Mouse (Mus musculus) hindbrain, embryonic 14.5 days (tissue): ENCODE measurements around the gene Capn9. TPM values are rescaled to one million over a fixed set of nuclear protein-coding genes. Genes with fewer than 3 reads are reported as not detected.

Experiments
- ATAC-seq: fragments of 200-750 bp; cut with Nextera tagmentation; 2 replicates; pipeline ENCODE4 v1.8.0; 2017; ENCODE audit warnings: moderate number of reproducible peaks, mild to moderate bottlenecking, moderate TSS enrichment, moderate library complexity; ENCODE audit not compliant: low FRiP score
- DNase-seq: peaks from one replicate; pipeline ENCODE4 v3.0.0-alpha.2; 2015; ENCODE audit warnings: low spot score
- H3K27ac ChIP-seq: fragments of 300-500 bp; sonication (generic); 2 replicates; pipeline ENCODE4 v1.5.1; 2014; ENCODE audit warnings: mild to moderate bottlenecking, moderate library complexity
- H3K27me3 ChIP-seq: fragments of 300-500 bp; sonication (generic); 2 replicates; pipeline ENCODE4 v1.6.1; 2014; ENCODE audit warnings: mild to moderate bottlenecking, low read length, mixed read lengths; ENCODE audit not compliant: control insufficient read depth, insufficient read depth
- H3K36me3 ChIP-seq: fragments of 300-500 bp; sonication (generic); replicated peaks from 2 replicates; pipeline ENCODE4 v1.6.1; 2014; ENCODE audit not compliant: control insufficient read depth, insufficient read depth
- H3K4me1 ChIP-seq: fragments of 300-500 bp; sonication (generic); replicated peaks from 2 replicates; pipeline ENCODE4 v1.6.1; 2014; ENCODE audit warnings: antibody characterized with exemption, low read length, mixed read lengths; ENCODE audit not compliant: control insufficient read depth, insufficient read depth
- H3K4me2 ChIP-seq: fragments of 300-500 bp; sonication (generic); replicated peaks from 2 replicates; pipeline ENCODE4 v1.6.1; 2014; ENCODE audit warnings: mild to moderate bottlenecking, moderate library complexity
- H3K4me3 ChIP-seq: fragments of 300-500 bp; sonication (generic); replicated peaks from 2 replicates; pipeline ENCODE4 v1.5.1; 2014; ENCODE audit warnings: mild to moderate bottlenecking, low read length
- H3K9ac ChIP-seq: fragments of 300-500 bp; sonication (generic); 2 replicates; pipeline ENCODE4 v1.6.1; 2014
- H3K9me3 ChIP-seq: fragments of 300-500 bp; sonication (generic); 2 replicates; pipeline ENCODE4 v1.6.1; 2016; ENCODE audit warnings: low read length; ENCODE audit not compliant: control insufficient read depth
- WGBS: fragments of 180-500 bp; shearing (Covaris S2); extraction: QIAGEN DNeasy Blood & Tissue Kit; methylation state at CpG from one replicate; pipeline ENCODE4 v1.1.7; 2014; 5-methylcytosine and 5-hydroxymethylcytosine counted together
- polyA plus RNA-seq: library from polyadenylated mRNA; unstranded; fragments of >200 nt; fragmentation: Nextera tagmentation; extraction: Ambion mirVana; gene quantifications from 2 replicates; pipeline ENCODE4 v1.2.1, GENCODE M21; 2014

The Capn9 gene
- polyA plus RNA-seq, 1 experiment from 2014 or later: 0.11 TPM

- Histone ChIP-seq H3K27me3 (no peaks in the 10 kb centered on the region), H3K4me2 (no peak overlapping the region), H3K4me3 (no peak overlapping the region), H3K27ac (no peak overlapping the region), H3K36me3 (no peaks in the 10 kb centered on the region), H3K9me3 (no peaks in the 10 kb centered on the region), H3K9ac (no peak overlapping the region), H3K4me1 (no peaks in the 10 kb centered on the region)
- WGBS: 79% methylated on average over 2 of the region's 2 CpGs
- ATAC-seq (no peak), DNase-seq (no peak)
Measured at GRCm38 (mm10) chr8:124586556-124586955, 10.6 kb downstream of the Capn9 start.

GRCm38 (mm10) chr8:124589393-124589792 is 13.5 kb downstream of the Capn9 start:
- no peak overlapping the region for H3K4me2 ChIP-seq
- no peak overlapping the region for H3K9ac ChIP-seq
- H3K9me3 ChIP-seq: no peaks in the 10 kb centered on the region
- DNase-seq (no peak), ATAC-seq (no peak)
- no peaks in the 10 kb centered on the region for H3K27me3 ChIP-seq
- no peak overlapping the region for H3K4me3 ChIP-seq
- 88% methylated on average over 4 of the region's 4 CpGs for WGBS
- no peaks in the 10 kb centered on the region for H3K4me1 ChIP-seq
- H3K27ac ChIP-seq: no peak overlapping the region
- H3K36me3 ChIP-seq: no peaks in the 10 kb centered on the region

DNA sequence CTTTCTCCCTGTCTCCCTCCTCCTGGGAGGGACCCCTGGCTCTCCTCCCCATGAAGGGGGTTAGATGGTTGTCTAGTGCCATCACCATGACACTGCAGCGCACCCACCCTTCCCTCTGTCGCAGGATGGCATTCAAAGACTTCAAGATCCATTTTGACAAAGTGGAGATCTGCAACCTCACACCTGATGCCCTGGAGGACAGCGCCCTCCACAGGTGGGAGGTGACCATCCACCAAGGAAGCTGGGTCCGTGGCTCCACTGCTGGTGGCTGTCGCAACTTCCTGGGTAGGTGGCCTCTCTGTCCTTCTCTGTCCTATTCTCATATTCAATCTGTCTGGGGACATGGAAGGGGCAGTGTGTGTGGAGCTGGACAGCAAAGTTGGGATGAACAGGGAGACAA is 28.2 kb downstream of the Capn9 start:
- H3K4me3 ChIP-seq: no peak overlapping the region
- no peaks in the 10 kb centered on the region for H3K27me3 ChIP-seq
- no peaks in the 10 kb centered on the region for H3K9me3 ChIP-seq
- H3K9ac ChIP-seq: no peak overlapping the region
- no peak for DNase-seq
- no peak for ATAC-seq
- no peak overlapping the region for H3K27ac ChIP-seq
- H3K36me3 ChIP-seq: no peaks in the 10 kb centered on the region
- WGBS: 78% methylated on average over 5 of the region's 5 CpGs
- H3K4me1 ChIP-seq: no peaks in the 10 kb centered on the region
- no peak overlapping the region for H3K4me2 ChIP-seq

GRCm38 (mm10) chr8:124608239-124608971 is 32.5 kb downstream of the Capn9 start:
- Histone ChIP-seq H3K4me1 (no peaks in the 10 kb centered on the region), H3K36me3 (no peaks in the 10 kb centered on the region), H3K27ac (no peak overlapping the region), H3K4me2 (no peak overlapping the region), H3K9me3 (no peaks in the 10 kb centered on the region), H3K27me3 (no peaks in the 10 kb centered on the region), H3K9ac (no peak overlapping the region), H3K4me3 (no peak overlapping the region)
- WGBS: 77% methylated on average over 13 of the region's 13 CpGs
- ATAC-seq (no peak), DNase-seq (no peak)

- Histone ChIP-seq H3K9ac (no peak overlapping the region), H3K4me3 (no peak overlapping the region), H3K4me1 (no peaks in the 10 kb centered on the region), H3K36me3 (no peaks in the 10 kb centered on the region), H3K27ac (no peak overlapping the region), H3K9me3 (no peaks in the 10 kb centered on the region), H3K27me3 (no peaks in the 10 kb centered on the region), H3K4me2 (no peak overlapping the region)
- 82% methylated on average over 9 of the region's 9 CpGs for WGBS
- DNase-seq (no peak), ATAC-seq (no peak)
Measured at GRCm38 (mm10) chr8:124608972-124609353, 33.1 kb downstream of the Capn9 start.

DNA sequence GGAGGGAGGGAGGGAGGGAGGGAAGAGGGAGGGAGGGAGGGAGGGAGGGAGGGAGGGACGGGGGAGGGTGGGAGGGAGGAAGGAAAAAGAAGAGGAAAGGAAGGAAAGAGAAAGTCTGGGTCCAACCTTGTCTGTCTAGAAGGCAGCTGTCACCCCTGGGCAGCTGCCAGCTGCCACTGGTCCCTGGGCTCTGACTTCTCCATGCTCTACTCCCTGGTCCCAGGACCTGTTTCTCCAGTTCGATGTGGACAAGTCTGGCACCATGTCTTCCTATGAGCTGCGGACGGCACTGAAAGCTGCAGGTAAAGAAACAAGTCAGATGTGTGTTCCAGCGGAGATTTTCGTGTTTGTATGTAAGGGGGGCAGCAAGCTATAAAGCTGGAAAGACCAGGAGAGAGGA is 38.4 kb downstream of the Capn9 start:
- no peak overlapping the region for H3K4me3 ChIP-seq
- H3K4me2 ChIP-seq: no peak overlapping the region
- no peaks in the 10 kb centered on the region for H3K9me3 ChIP-seq
- H3K9ac ChIP-seq: no peak overlapping the region
- 86% methylated on average over 6 of the region's 6 CpGs for WGBS
- H3K27me3 ChIP-seq: 0 out of 2 replicates have a peak, but pooled peaks cover 8% of the 10 kb centered on the region
- DNase-seq (no peak), ATAC-seq (no peak)
- no peaks in the 10 kb centered on the region for H3K36me3 ChIP-seq
- no peak overlapping the region for H3K27ac ChIP-seq
- H3K4me1 ChIP-seq: no peaks in the 10 kb centered on the region

GRCm38 (mm10) chr8:124617266-124617869 is 41.5 kb downstream of the Capn9 start:
- Histone ChIP-seq H3K4me3 (peak overlapping the region; percentile 28), H3K9me3 (no peaks in the 10 kb centered on the region), H3K4me1 (0 out of 2 replicates have a peak, but pooled peaks cover 3% of the 10 kb centered on the region), H3K9ac (peak overlapping the region; percentile 26), H3K4me2 (peak overlapping the region; percentile 58), H3K27me3 (0 out of 2 replicates have a peak, but pooled peaks cover 8% of the 10 kb centered on the region), H3K36me3 (no peaks in the 10 kb centered on the region), H3K27ac (peak overlapping the region; percentile 4; the same call in 1 of the 2 replicates)
- DNase-seq (peak; percentile 83), ATAC-seq (peak; percentile 69; the same call in 1 of the 2 replicates)
- 11% methylated on average over 17 of the region's 17 CpGs for WGBS

DNA sequence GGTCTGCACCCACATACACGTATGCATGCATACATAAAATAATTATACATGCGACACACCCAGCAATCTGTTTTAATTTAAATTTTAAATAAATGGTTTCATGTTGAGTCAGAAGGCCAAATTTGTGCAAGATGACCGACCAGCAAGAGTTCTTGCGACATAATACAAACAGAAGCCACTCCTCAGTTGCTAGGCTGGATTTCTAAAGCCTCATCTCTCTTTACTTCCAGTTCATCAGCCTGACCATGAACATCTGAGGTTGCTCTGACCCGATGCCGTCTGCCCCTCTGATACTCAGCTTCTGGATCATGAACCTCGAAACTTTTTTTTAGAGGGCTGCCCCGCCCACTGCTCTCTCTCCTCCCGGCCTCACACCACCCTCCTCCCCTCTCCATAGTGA is 42.3 kb downstream of the Capn9 start:
- Histone ChIP-seq H3K9me3 (no peaks in the 10 kb centered on the region), H3K4me3 (no peak overlapping the region), H3K27me3 (0 out of 2 replicates have a peak, but pooled peaks cover 8% of the 10 kb centered on the region), H3K36me3 (no peaks in the 10 kb centered on the region), H3K27ac (no peak overlapping the region), H3K4me2 (no peak overlapping the region), H3K4me1 (0 out of 2 replicates have a peak, but pooled peaks cover 3% of the 10 kb centered on the region), H3K9ac (no peak overlapping the region)
- DNase-seq (no peak), ATAC-seq (no peak)
- 63% methylated on average over 9 of the region's 9 CpGs for WGBS

DNA sequence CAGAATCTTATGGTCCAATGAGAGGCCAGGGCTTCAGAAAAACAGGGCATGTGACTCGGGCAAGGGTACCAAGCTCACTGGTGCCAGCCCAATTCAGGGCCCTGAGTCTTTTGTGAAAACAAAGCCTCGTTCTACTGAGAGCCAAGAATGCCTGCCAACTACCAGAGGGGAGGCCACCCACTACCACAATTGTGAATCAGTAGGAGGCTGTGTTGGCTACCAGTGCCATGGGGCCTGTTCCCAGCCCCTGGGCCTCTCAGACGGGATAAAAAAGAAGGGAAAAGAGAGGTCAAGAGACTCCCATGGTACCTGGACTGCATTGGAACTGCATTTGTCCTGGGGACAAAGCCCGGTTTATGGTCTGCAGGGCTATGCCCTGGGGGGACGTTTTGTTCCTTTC is 45.3 kb downstream of the Capn9 start:
- H3K4me2 ChIP-seq: no peak overlapping the region
- H3K27me3 ChIP-seq: 0 out of 2 replicates have a peak, but pooled peaks cover 5% of the 10 kb centered on the region
- 53% methylated on average over 5 of the region's 5 CpGs for WGBS
- no peak overlapping the region for H3K9ac ChIP-seq
- H3K4me1 ChIP-seq: 0 out of 2 replicates have a peak, but pooled peaks cover 3% of the 10 kb centered on the region
- no peaks in the 10 kb centered on the region for H3K36me3 ChIP-seq
- peak; percentile 40 for DNase-seq
- no peak overlapping the region for H3K4me3 ChIP-seq
- peak overlapping the region; percentile 74 for H3K27ac ChIP-seq
- H3K9me3 ChIP-seq: no peaks in the 10 kb centered on the region
- ATAC-seq: peak; percentile 65; the same call in 1 of the 2 replicates
